Mouse (Mus musculus) bone marrow, adult 2 months (tissue): ENCODE data around the gene Prox1.

Source experiments
- CTCF ChIP-seq: fragments of 200-500 bp; IDR thresholded peaks from 2 replicates; pipeline ENCODE4 v1.5.1; 2011; ENCODE audit warnings: low read length, control low read depth; ENCODE audit not compliant: control insufficient read depth, insufficient read depth
- POLR2A ChIP-seq: fragments of 200-500 bp; IDR thresholded peaks from 2 replicates; pipeline ENCODE4 v1.6.1; 2011; ENCODE audit warnings: low read depth, mild to moderate bottlenecking, control low read depth, low read length, borderline replicate concordance; ENCODE audit not compliant: control insufficient read depth

DNA sequence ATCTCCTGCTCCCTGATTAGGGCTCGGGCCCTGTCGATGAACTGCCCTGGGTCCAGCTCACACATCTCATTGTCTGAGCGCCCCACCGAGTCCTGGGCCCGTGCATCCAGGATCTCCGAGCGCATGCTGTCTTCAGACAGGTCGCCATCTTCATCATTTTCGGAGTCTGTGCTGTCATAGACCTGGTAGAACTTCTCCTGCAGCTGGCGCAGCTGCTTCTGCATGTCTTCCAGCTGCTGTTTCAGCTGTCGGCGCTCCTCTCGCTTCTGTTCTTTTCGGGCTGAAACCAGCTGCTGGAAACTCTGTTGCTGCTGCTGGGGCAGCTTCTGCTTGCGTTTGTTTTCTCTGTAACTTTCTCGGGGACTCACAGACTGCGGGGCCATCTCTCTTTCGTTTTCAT lies 9.2 kb downstream of the Prox1 start:
- TF ChIP-seq POLR2A (no peak), CTCF (no peak)
